Mouse (Mus musculus): ENCODE measurements around the gene Mybpc2. TPM values are rescaled to one million over a fixed set of nuclear protein-coding genes. Genes with fewer than 3 reads are reported as not detected.

Mybpc2 gene
- total and polyA plus RNA-seq, 2 experiments from 2014 or later: 0.29 to 0.33 TPM

- peaks cover 17% of the 10 kb centered on the region for H3K4me1 ChIP-seq (ENCODE audit: insufficient read depth)
- no peaks in the 10 kb centered on the region for H3K27me3 ChIP-seq (ENCODE audit: insufficient read depth, low read length)
- WGBS: 67% methylated on average over 7 of the region's 7 CpGs
- H3K4me3 ChIP-seq (ENCODE audit: low read depth, low read length): peak overlapping the region; percentile 88
- H3K36me3 ChIP-seq (ENCODE audit: insufficient read depth): peaks cover 32% of the 10 kb centered on the region
- H3K9me3 ChIP-seq (ENCODE audit: low read length): no peaks in the 10 kb centered on the region
- no peak overlapping the region for H3K27ac ChIP-seq (ENCODE audit: low read depth, low read length)
- TF ChIP-seq CTCF (IDR thresholded peaks at IDR 0.05; ENCODE audit: low read depth): no peak
- H3K4me2 ChIP-seq (ENCODE audit: low read depth): peak overlapping the region; percentile 70
- ATAC-seq (no peak), DNase-seq (no peak)
- H3K9ac ChIP-seq: peak overlapping the region; percentile 98
Measured at GRCm38 (mm10) chr7:44495086-44495485, 29.4 kb downstream of the Mybpc2 start.

- WGBS: 93% methylated on average over 12 of the region's 12 CpGs
- Histone ChIP-seq H3K4me2 (ENCODE audit: low read depth) (no peak overlapping the region), H3K9ac (0 out of 2 replicates have a peak overlapping the region, but pooled peaks have one; percentile 98), H3K4me3 (ENCODE audit: low read depth, low read length) (no peak overlapping the region), H3K4me1 (ENCODE audit: insufficient read depth) (peaks cover 17% of the 10 kb centered on the region), H3K27ac (ENCODE audit: low read depth, low read length) (no peak overlapping the region), H3K36me3 (ENCODE audit: insufficient read depth) (peaks cover 36% of the 10 kb centered on the region), H3K27me3 (ENCODE audit: insufficient read depth, low read length) (no peaks in the 10 kb centered on the region), H3K9me3 (ENCODE audit: low read length) (no peaks in the 10 kb centered on the region)
- ATAC-seq (no peak), DNase-seq (no peak)
- TF ChIP-seq CTCF (IDR thresholded peaks at IDR 0.05; ENCODE audit: low read depth): no peak
Measured at GRCm38 (mm10) chr7:44494681-44495080, 29.8 kb downstream of the Mybpc2 start.

- ATAC-seq (no peak), DNase-seq (no peak)
- no peak for TF ChIP-seq CTCF (IDR thresholded peaks at IDR 0.05; ENCODE audit: low read depth)
- peaks cover 45% of the 10 kb centered on the region for H3K36me3 ChIP-seq (ENCODE audit: insufficient read depth)
- H3K27ac ChIP-seq (ENCODE audit: low read depth, low read length): no peak overlapping the region
- H3K4me1 ChIP-seq (ENCODE audit: insufficient read depth): peaks cover 13% of the 10 kb centered on the region
- H3K9me3 ChIP-seq (ENCODE audit: low read length): no peaks in the 10 kb centered on the region
- no peaks in the 10 kb centered on the region for H3K27me3 ChIP-seq (ENCODE audit: insufficient read depth, low read length)
- no peak overlapping the region for H3K4me2 ChIP-seq (ENCODE audit: low read depth)
- H3K9ac ChIP-seq: no peak overlapping the region
- 94% methylated on average over 21 of the region's 21 CpGs for WGBS
- H3K4me3 ChIP-seq (ENCODE audit: low read depth, low read length): no peak overlapping the region
Measured at GRCm38 (mm10) chr7:44492166-44492826, 32.2 kb downstream of the Mybpc2 start.

GRCm38 (mm10) chr7:44491391-44491790 lies 33.1 kb downstream of the Mybpc2 start:
- Histone ChIP-seq H3K9me3 (ENCODE audit: low read length) (no peaks in the 10 kb centered on the region), H3K27ac (ENCODE audit: low read depth, low read length) (no peak overlapping the region), H3K36me3 (ENCODE audit: insufficient read depth) (peaks cover 45% of the 10 kb centered on the region), H3K4me3 (ENCODE audit: low read depth, low read length) (no peak overlapping the region), H3K4me2 (ENCODE audit: low read depth) (no peak overlapping the region), H3K9ac (no peak overlapping the region), H3K27me3 (ENCODE audit: insufficient read depth, low read length) (no peaks in the 10 kb centered on the region), H3K4me1 (ENCODE audit: insufficient read depth) (peaks cover 12% of the 10 kb centered on the region)
- ATAC-seq: no peak
- 90% methylated on average over 5 of the region's 5 CpGs for WGBS
- DNase-seq: no peak
- no peak for TF ChIP-seq CTCF (IDR thresholded peaks at IDR 0.05; ENCODE audit: low read depth)

GRCm38 (mm10) chr7:44490281-44490680 lies 34.2 kb downstream of the Mybpc2 start:
- no peak for TF ChIP-seq CTCF (IDR thresholded peaks at IDR 0.05; ENCODE audit: low read depth)
- H3K36me3 ChIP-seq (ENCODE audit: insufficient read depth): peaks cover 45% of the 10 kb centered on the region

GRCm38 (mm10) chr7:44488545-44488944 lies 35.9 kb downstream of the Mybpc2 start:
- no peak for ATAC-seq
- H3K27ac ChIP-seq (ENCODE audit: low read depth, low read length): no peak overlapping the region
- no peak for DNase-seq
- no peaks in the 10 kb centered on the region for H3K27me3 ChIP-seq (ENCODE audit: insufficient read depth, low read length)
- no peak overlapping the region for H3K9ac ChIP-seq
- no peak for TF ChIP-seq CTCF (IDR thresholded peaks at IDR 0.05; ENCODE audit: low read depth)
- no peaks in the 10 kb centered on the region for H3K9me3 ChIP-seq (ENCODE audit: low read length)
- no peak overlapping the region for H3K4me3 ChIP-seq (ENCODE audit: low read depth, low read length)
- WGBS: 93% methylated on average over 8 of the region's 8 CpGs
- no peaks in the 10 kb centered on the region for H3K4me1 ChIP-seq (ENCODE audit: insufficient read depth)
- H3K36me3 ChIP-seq (ENCODE audit: insufficient read depth): peaks cover 45% of the 10 kb centered on the region
- no peak overlapping the region for H3K4me2 ChIP-seq (ENCODE audit: low read depth)

More at GRCm38 (mm10) chr7:44490281-44490680, 34.2 kb downstream of the Mybpc2 start:
- Histone ChIP-seq H3K4me1 (ENCODE audit: insufficient read depth) (peaks cover 6% of the 10 kb centered on the region; the same call in 1 of the 2 replicates), H3K9me3 (ENCODE audit: low read length) (no peaks in the 10 kb centered on the region), H3K27me3 (ENCODE audit: insufficient read depth, low read length) (no peaks in the 10 kb centered on the region), H3K27ac (ENCODE audit: low read depth, low read length) (no peak overlapping the region), H3K9ac (no peak overlapping the region), H3K4me3 (ENCODE audit: low read depth, low read length) (no peak overlapping the region), H3K4me2 (ENCODE audit: low read depth) (no peak overlapping the region)
- WGBS: 86% methylated on average over 4 of the region's 4 CpGs
- DNase-seq (no peak), ATAC-seq (no peak)

- Histone ChIP-seq H3K4me1 (ENCODE audit: insufficient read depth) (no peaks in the 10 kb centered on the region), H3K9me3 (ENCODE audit: low read length) (no peaks in the 10 kb centered on the region), H3K27me3 (ENCODE audit: insufficient read depth, low read length) (no peaks in the 10 kb centered on the region), H3K9ac (no peak overlapping the region), H3K36me3 (ENCODE audit: insufficient read depth) (peaks cover 39% of the 10 kb centered on the region), H3K27ac (ENCODE audit: low read depth, low read length) (no peak overlapping the region), H3K4me2 (ENCODE audit: low read depth) (no peak overlapping the region), H3K4me3 (ENCODE audit: low read depth, low read length) (no peak overlapping the region)
- WGBS: 86% methylated on average over 7 of the region's 7 CpGs
- TF ChIP-seq CTCF (IDR thresholded peaks at IDR 0.05; ENCODE audit: low read depth): no peak
- ATAC-seq (no peak), DNase-seq (no peak)
Measured at GRCm38 (mm10) chr7:44487936-44488335, 36.5 kb downstream of the Mybpc2 start.

Measured in forebrain, postnatal 0 days (tissue).